ENCODE assay signal across 11 mouse cellular contexts in genomic region chr6:22688678-22689126, GRCm38 (mm10).
DNase-seq lines count a peak whose midpoint lies in the region; ATAC-seq and TF ChIP-seq lines count a peak whose summit lies in the region.
"Had no signal": no experiment of that assay in that cellular context is flagged by ENCODE, and none has a peak within 500 bp of the region (broad histone marks: within the 10 kb centered on the region; RNA-seq: fewer than 3 reads in every experiment).

No protein-coding gene starts in this region.

- H3K9me3 ChIP-seq in heart, embryonic 14.5 days (ENCODE audit: control insufficient read depth, low read length): no peaks in the 10 kb centered on the region
- H3K9me3 ChIP-seq in lung, embryonic 14.5 days (ENCODE audit: low read depth, low read length): no peaks in the 10 kb centered on the region
- H3K9me3 ChIP-seq in embryonic facial prominence, embryonic 14.5 days (ENCODE audit: control insufficient read depth, low read length): 0 out of 2 replicates have a peak, but pooled peaks cover 4% of the 10 kb centered on the region
- no peaks in the 10 kb centered on the region for H3K9me3 ChIP-seq in heart, embryonic 12.5 days (replicated peaks)
- H3K9me3 ChIP-seq: liver, embryonic 15.5 days had no signal

- H3K36me3 ChIP-seq in heart, embryonic 14.5 days (ENCODE audit: control insufficient read depth, insufficient read depth, low read length): no peaks in the 10 kb centered on the region
- no peaks in the 10 kb centered on the region for H3K36me3 ChIP-seq in lung, embryonic 14.5 days (ENCODE audit: insufficient read depth)
- no peaks in the 10 kb centered on the region for H3K36me3 ChIP-seq in embryonic facial prominence, embryonic 14.5 days (ENCODE audit: control insufficient read depth, insufficient read depth, low read length)
- H3K36me3 ChIP-seq in heart, embryonic 12.5 days: no peaks in the 10 kb centered on the region
- H3K36me3 ChIP-seq: liver, embryonic 15.5 days had no signal

- peaks cover 2 to 6% of the 10 kb centered on the region in 2 experiments; a peak in 3 of 4 replicates for H3K4me1 ChIP-seq in heart, embryonic 14.5 days (ENCODE audit: control insufficient read depth in 2 of 2, insufficient read depth in 2 of 2, low read length in 2 of 2)
- no peaks in the 10 kb centered on the region for H3K4me1 ChIP-seq in lung, embryonic 14.5 days (ENCODE audit: insufficient read depth)
- H3K4me1 ChIP-seq in lung, adult 2 months (ENCODE audit: control insufficient read depth, insufficient read depth, low read length): no peaks in the 10 kb centered on the region
- peaks cover 5% of the 10 kb centered on the region; the same call in 1 of the 2 replicates for H3K4me1 ChIP-seq in embryonic facial prominence, embryonic 14.5 days (ENCODE audit: control insufficient read depth, insufficient read depth, low read length)
- H3K4me1 ChIP-seq in heart, embryonic 12.5 days (replicated peaks): 0 out of 2 replicates have a peak, but pooled peaks cover 5% of the 10 kb centered on the region
- H3K4me1 ChIP-seq: liver, embryonic 15.5 days had no signal

- H3K4me2 ChIP-seq in heart, embryonic 14.5 days (ENCODE audit: low read length): peak overlapping the region; percentile 37; the same call in 1 of the 2 replicates
- no peak overlapping the region for H3K4me2 ChIP-seq in lung, embryonic 14.5 days
- H3K4me2 ChIP-seq in embryonic facial prominence, embryonic 14.5 days (ENCODE audit: low read depth, low read length): no peak overlapping the region
- H3K4me2 ChIP-seq in heart, embryonic 12.5 days: no peak overlapping the region
- H3K4me2 ChIP-seq: liver, embryonic 15.5 days had no signal

- TF ChIP-seq POLR2A in lung, adult 2 months (IDR thresholded peaks at IDR 0.05; ENCODE audit: borderline replicate concordance, extremely low read depth, low read depth, low read length): no peak

- H3K4me3 ChIP-seq in heart, embryonic 14.5 days (ENCODE audit: control insufficient read depth in 1 of 2, insufficient read depth in 1 of 2, low read depth in 1 of 2, low read length in 2 of 2): no peak overlapping the region
- no peak overlapping the region for H3K4me3 ChIP-seq in lung, embryonic 14.5 days (ENCODE audit: low read depth, low read length)
- no peak overlapping the region for H3K4me3 ChIP-seq in lung, adult 2 months (replicated peaks; ENCODE audit: extremely low read depth, low read depth, low read length)
- no peak overlapping the region for H3K4me3 ChIP-seq in embryonic facial prominence, embryonic 14.5 days (ENCODE audit: low read depth, low read length)
- H3K4me3 ChIP-seq in heart, embryonic 12.5 days: no peak overlapping the region
- H3K4me3 ChIP-seq: heart, adult 2 months; liver, embryonic 15.5 days had no signal

- ATAC-seq in heart, embryonic 14.5 days (ENCODE audit: insufficient number of reproducible peaks, insufficient read depth, low FRiP score, low read depth): no peak; the same call in 1 of the 2 replicates
- no peak for ATAC-seq in lung, embryonic 14.5 days (ENCODE audit: insufficient read depth)
- peak; percentile 75; the same call in 1 of the 2 replicates for ATAC-seq in embryonic facial prominence, embryonic 14.5 days (ENCODE audit: low read depth)
- no peak for ATAC-seq in heart, embryonic 12.5 days (ENCODE audit: insufficient number of reproducible peaks, low FRiP score)
- ATAC-seq: Patski had no signal

- 36% methylated on average over 7 of the region's 7 CpGs for WGBS in heart, embryonic 14.5 days
- WGBS in lung, embryonic 14.5 days: 60% methylated on average over 7 of the region's 7 CpGs
- 47% methylated on average over 7 of the region's 7 CpGs for WGBS in lung, adult 2 months
- 49% methylated on average over 7 of the region's 7 CpGs for WGBS in embryonic facial prominence, embryonic 14.5 days
- WGBS in heart, embryonic 12.5 days: 50% methylated on average over 7 of the region's 7 CpGs

- TF ChIP-seq CTCF in lung, embryonic 14.5 days (IDR thresholded peaks at IDR 0.05; ENCODE audit: low read depth): no peak
- no peak for TF ChIP-seq CTCF in lung, adult 2 months (IDR thresholded peaks at IDR 0.05; ENCODE audit: insufficient read depth, low read length)

- H3K27me3 ChIP-seq in heart, embryonic 14.5 days (ENCODE audit: control insufficient read depth, insufficient read depth, low read length): no peaks in the 10 kb centered on the region
- H3K27me3 ChIP-seq in lung, embryonic 14.5 days (ENCODE audit: insufficient read depth, low read length): no peaks in the 10 kb centered on the region
- no peaks in the 10 kb centered on the region for H3K27me3 ChIP-seq in embryonic facial prominence, embryonic 14.5 days (replicated peaks; ENCODE audit: control insufficient read depth, insufficient read depth, low read length)
- no peaks in the 10 kb centered on the region for H3K27me3 ChIP-seq in heart, embryonic 12.5 days (replicated peaks)
- H3K27me3 ChIP-seq: liver, embryonic 15.5 days; Patski had no signal

- no peak overlapping the region for H3K9ac ChIP-seq in heart, embryonic 14.5 days (ENCODE audit: low read length)
- H3K9ac ChIP-seq in lung, embryonic 14.5 days: no peak overlapping the region
- no peak overlapping the region for H3K9ac ChIP-seq in embryonic facial prominence, embryonic 14.5 days (ENCODE audit: low read depth, low read length)
- no peak overlapping the region for H3K9ac ChIP-seq in heart, embryonic 12.5 days
- H3K9ac ChIP-seq: liver, embryonic 15.5 days had no signal

- DNase-seq in heart, adult 8-10 months (ENCODE audit: low spot score): no peak
- peak; percentile 17 for DNase-seq in lung, embryonic 14.5 days
- DNase-seq in lung, adult 2 months: no peak
- peak; percentile 77 for DNase-seq in embryonic facial prominence, embryonic 14.5 days (ENCODE audit: low spot score)
- peak; percentile 58 for DNase-seq in retina, embryonic 14.5 days (ENCODE audit: low spot score)
- DNase-seq in frontal cortex, postnatal 25 days (ENCODE audit: low spot score in 2 of 2): no peak
- DNase-seq: heart, adult 2 months had no signal

- H3K27ac ChIP-seq in heart, embryonic 14.5 days (replicated peaks in 1 of 2; ENCODE audit: control insufficient read depth in 1 of 2, insufficient read depth in 1 of 2, low read depth in 2 of 2, low read length in 2 of 2): no peak overlapping the region
- no peak overlapping the region for H3K27ac ChIP-seq in lung, embryonic 14.5 days (ENCODE audit: low read depth)
- no peak overlapping the region for H3K27ac ChIP-seq in embryonic facial prominence, embryonic 14.5 days (replicated peaks; ENCODE audit: low read depth, low read length)
- no peak overlapping the region for H3K27ac ChIP-seq in heart, embryonic 12.5 days (ENCODE audit: poor library complexity, severe bottlenecking)
- H3K27ac ChIP-seq: heart, adult 2 months; liver, embryonic 15.5 days had no signal

Comparison
In these comparisons a context has a peak if more than half of its experiments do, and no peak if none do; other contexts are left out.
1. DNase-seq: peak in lung, embryonic 14.5 days (single experiment), embryonic facial prominence, embryonic 14.5 days (single experiment) and retina, embryonic 14.5 days (single experiment); none in heart, adult 8-10 months (single experiment), lung, adult 2 months (single experiment) and frontal cortex, postnatal 25 days (0 of 2).